In genomic region chr2:118383387-118383786, GRCm38 (mm10) we compare ENCODE assay signal across 23 mouse cellular contexts. TPM values are rescaled to one million over a fixed set of nuclear protein-coding genes. Genes with fewer than 3 reads are reported as not detected.
A peak's percentile ranks its signal among the peaks of the same experiment; 100 is the strongest.
DNase-seq lines count a peak whose midpoint lies in the region; ATAC-seq and TF ChIP-seq lines count a peak whose summit lies in the region.
"Had no signal": no experiment of that assay in that cellular context is flagged by ENCODE, and none has a peak within 500 bp of the region (broad histone marks: within the 10 kb centered on the region; RNA-seq: fewer than 3 reads in every experiment).

No protein-coding gene starts in this region.

- H3K27ac ChIP-seq in hindbrain, postnatal 0 days, result no peak overlapping the region
- H3K27ac ChIP-seq in hindbrain, embryonic 13.5 days, result no peak overlapping the region
- no peak overlapping the region for H3K27ac ChIP-seq in lung, embryonic 14.5 days (ENCODE audit: low read depth)
- H3K27ac ChIP-seq in CH12.LX (ENCODE audit: insufficient read depth, low read depth), result no peak overlapping the region
- H3K27ac ChIP-seq in cortical plate, adult 2 months (ENCODE audit: insufficient read depth, low read length), result no peak overlapping the region
- H3K27ac ChIP-seq: forebrain, embryonic 13.5 days; heart, adult 2 months; hindbrain, embryonic 14.5 days; liver, embryonic 12.5 days had no signal

- H3K4me2 ChIP-seq in hindbrain, postnatal 0 days (ENCODE audit: low read depth, low read length), result no peak overlapping the region
- H3K4me2 ChIP-seq in hindbrain, embryonic 13.5 days, result no peak overlapping the region
- H3K4me2 ChIP-seq in lung, embryonic 14.5 days, result no peak overlapping the region
- no peak overlapping the region for H3K4me2 ChIP-seq in CH12.LX (ENCODE audit: insufficient read depth, low read depth, poor library complexity, severe bottlenecking)
- H3K4me2 ChIP-seq: forebrain, embryonic 13.5 days; hindbrain, embryonic 14.5 days; liver, embryonic 12.5 days had no signal

- dilution Hi-C loops in CH12.LX (cut with MboI; ENCODE audit: extremely low pct_ligation_motif_present, extremely low pct_unique_long_range_greater_than_20kb, low sequenced_read_pairs), result no loop called here

- H3K79me2 ChIP-seq in CH12.LX (replicated peaks; ENCODE audit: control insufficient read depth, extremely low read depth, insufficient read depth, poor library complexity, severe bottlenecking), result no peaks in the 10 kb centered on the region

- in situ Hi-C loops in CH12.LX (cut with MboI; ENCODE audit: low pct_ligation_motif_present, low pct_unique_long_range_greater_than_20kb, low sequenced_read_pairs), result no loop called here

- TF ChIP-seq CTCF in hindbrain, postnatal 0 days (IDR thresholded peaks at IDR 0.05; ENCODE audit: low read depth), result peak; percentile 55
- TF ChIP-seq CTCF in lung, embryonic 14.5 days (IDR thresholded peaks at IDR 0.05; ENCODE audit: low read depth), result peak; percentile 36
- TF ChIP-seq CTCF in lung, adult 2 months (IDR thresholded peaks at IDR 0.05; ENCODE audit: insufficient read depth, low read length), result no peak
- peak in 1 of 2 experiments; percentile 47; a peak in 2 of 4 replicates for TF ChIP-seq CTCF in CH12.LX (conservative IDR thresholded peaks at IDR 0.05 in 1 of 2, IDR thresholded peaks at IDR 0.05 in 1 of 2; ENCODE audit: low read depth in 2 of 2, low read length in 2 of 2)
- 0 out of 2 replicates have a peak, but pooled peaks have one; percentile 13 for TF ChIP-seq CTCF in cortical plate, adult 2 months (IDR thresholded peaks at IDR 0.05; ENCODE audit: extremely low read depth, insufficient read depth, low read length)

- no peak for TF ChIP-seq POLR2A in lung, adult 2 months (IDR thresholded peaks at IDR 0.05; ENCODE audit: borderline replicate concordance, extremely low read depth, low read depth, low read length)
- TF ChIP-seq POLR2A in CH12.LX (IDR thresholded peaks at IDR 0.05; ENCODE audit: low read depth, low read length), result no peak
- TF ChIP-seq POLR2A in cortical plate, adult 2 months (IDR thresholded peaks at IDR 0.05; ENCODE audit: extremely low read depth, insufficient read depth, low read length), result no peak

- H3K36me3 ChIP-seq in hindbrain, postnatal 0 days (ENCODE audit: insufficient read depth, low read length), result no peaks in the 10 kb centered on the region
- H3K36me3 ChIP-seq in hindbrain, embryonic 13.5 days, result no peaks in the 10 kb centered on the region
- H3K36me3 ChIP-seq in lung, embryonic 14.5 days (ENCODE audit: insufficient read depth), result no peaks in the 10 kb centered on the region
- no peaks in the 10 kb centered on the region for H3K36me3 ChIP-seq in CH12.LX (replicated peaks in 1 of 2; ENCODE audit: control insufficient read depth in 1 of 2, insufficient read depth in 1 of 2, low read length in 1 of 2)
- H3K36me3 ChIP-seq: liver, embryonic 12.5 days had no signal

- H3K4me3 ChIP-seq in hindbrain, postnatal 0 days (ENCODE audit: low read length), result no peak overlapping the region
- H3K4me3 ChIP-seq in hindbrain, embryonic 13.5 days, result no peak overlapping the region
- H3K4me3 ChIP-seq in lung, embryonic 14.5 days (ENCODE audit: low read depth, low read length), result no peak overlapping the region
- no peak overlapping the region for H3K4me3 ChIP-seq in lung, adult 2 months (replicated peaks; ENCODE audit: extremely low read depth, low read depth, low read length)
- H3K4me3 ChIP-seq in CH12.LX (replicated peaks in 1 of 3; ENCODE audit: low read depth in 2 of 3, low read length in 2 of 3, poor library complexity in 1 of 3), result no peak overlapping the region
- no peak overlapping the region for H3K4me3 ChIP-seq in cortical plate, adult 2 months (ENCODE audit: insufficient read depth, low read length)
- H3K4me3 ChIP-seq: forebrain, embryonic 13.5 days; heart, adult 2 months; liver, embryonic 12.5 days had no signal

- no peak overlapping the region for H3K9ac ChIP-seq in hindbrain, postnatal 0 days (replicated peaks; ENCODE audit: low read length)
- H3K9ac ChIP-seq in hindbrain, embryonic 13.5 days, result no peak overlapping the region
- no peak overlapping the region for H3K9ac ChIP-seq in lung, embryonic 14.5 days
- H3K9ac ChIP-seq in CH12.LX (ENCODE audit: insufficient read depth, low read depth), result no peak overlapping the region
- H3K9ac ChIP-seq: forebrain, embryonic 13.5 days; hindbrain, embryonic 14.5 days; liver, embryonic 12.5 days had no signal

- ATAC-seq in hindbrain, postnatal 0 days, result no peak
- ATAC-seq in hindbrain, embryonic 13.5 days (ENCODE audit: low FRiP score), result no peak
- ATAC-seq in lung, embryonic 14.5 days (ENCODE audit: insufficient read depth), result no peak
- ATAC-seq in frontal cortex, adult (ENCODE audit: low TSS enrichment), result no peak
- ATAC-seq: forebrain, embryonic 13.5 days; liver, embryonic 12.5 days; midbrain, embryonic 16.5 days had no signal

- no peaks in the 10 kb centered on the region for H3K27me3 ChIP-seq in hindbrain, postnatal 0 days (ENCODE audit: insufficient read depth, low read length)
- no peaks in the 10 kb centered on the region for H3K27me3 ChIP-seq in hindbrain, embryonic 13.5 days
- no peaks in the 10 kb centered on the region for H3K27me3 ChIP-seq in lung, embryonic 14.5 days (ENCODE audit: insufficient read depth, low read length)
- H3K27me3 ChIP-seq in CH12.LX (replicated peaks), result no peaks in the 10 kb centered on the region
- H3K27me3 ChIP-seq: forebrain, embryonic 13.5 days had no signal

- no peaks in the 10 kb centered on the region for H3K4me1 ChIP-seq in hindbrain, postnatal 0 days (ENCODE audit: insufficient read depth, low read length)
- peaks cover 3% of the 10 kb centered on the region; the same call in 1 of the 2 replicates for H3K4me1 ChIP-seq in hindbrain, embryonic 13.5 days (replicated peaks)
- H3K4me1 ChIP-seq in lung, embryonic 14.5 days (ENCODE audit: insufficient read depth), result no peaks in the 10 kb centered on the region
- H3K4me1 ChIP-seq in lung, adult 2 months (ENCODE audit: control insufficient read depth, insufficient read depth, low read length), result peaks cover 2% of the 10 kb centered on the region; the same call in 1 of the 2 replicates
- peaks cover 0 to 12% of the 10 kb centered on the region in 2 experiments; a peak in 2 of 4 replicates for H3K4me1 ChIP-seq in CH12.LX (ENCODE audit: control insufficient read depth in 1 of 2, insufficient read depth in 2 of 2)
- H3K4me1 ChIP-seq in cortical plate, adult 2 months (ENCODE audit: control insufficient read depth, insufficient read depth, low read length), result no peaks in the 10 kb centered on the region

- WGBS in hindbrain, postnatal 0 days, result 77% methylated on average over 5 of the region's 5 CpGs
- WGBS in hindbrain, embryonic 13.5 days, result 76% methylated on average over 5 of the region's 5 CpGs
- 66% methylated on average over 5 of the region's 5 CpGs for WGBS in lung, embryonic 14.5 days
- 67% methylated on average over 5 of the region's 5 CpGs for WGBS in lung, adult 2 months

- peak; percentile 19 for DNase-seq in hindbrain, postnatal 0 days (ENCODE audit: low spot score)
- no peak for DNase-seq in lung, embryonic 14.5 days
- no peak for DNase-seq in lung, adult 2 months
- no peak for DNase-seq in CH12.LX (ENCODE audit: extremely low read depth)
- no peak for DNase-seq in layer of hippocampus, postnatal 14 days (ENCODE audit: low spot score in 2 of 2)
- DNase-seq: adrenal gland, postnatal 14 days; B cell, adult 2 months; cerebellum, adult 11-12 months; cerebellum, postnatal 25 days; gastrocnemius, postnatal 14 days; heart, adult 2 months; heart, postnatal 14 days; kidney, adult 2 months; right cerebral cortex, postnatal 4 days; thymus, postnatal 25 days had no signal

- TF ChIP-seq RAD21 in CH12.LX (IDR thresholded peaks at IDR 0.05; ENCODE audit: low read depth, low read length), result peak; percentile 29

- no peaks in the 10 kb centered on the region for H3K9me3 ChIP-seq in hindbrain, postnatal 0 days (ENCODE audit: low read length)
- H3K9me3 ChIP-seq in hindbrain, embryonic 13.5 days, result no peaks in the 10 kb centered on the region
- no peaks in the 10 kb centered on the region for H3K9me3 ChIP-seq in lung, embryonic 14.5 days (ENCODE audit: low read depth, low read length)
- peaks cover 3% of the 10 kb centered on the region for H3K9me3 ChIP-seq in CH12.LX (replicated peaks; ENCODE audit: low read length)
- H3K9me3 ChIP-seq: forebrain, embryonic 13.5 days; liver, embryonic 12.5 days had no signal

- TF ChIP-seq EP300 in CH12.LX (IDR thresholded peaks at IDR 0.05; ENCODE audit: low read length), result no peak

TF ChIP-seq in CH12.LX, 34 proteins besides CTCF, POLR2A, EP300 and RAD21:
- TF ChIP-seq ZNF384 (IDR thresholded peaks at IDR 0.05; ENCODE audit: low read depth, low read length) (no peak), SMC3 (IDR thresholded peaks at IDR 0.05; ENCODE audit: low read depth, low read length) (peak; percentile 22; the same call in 1 of the 2 replicates)
TF ChIP-seq in CH12.LX: peak in this region for 1.

RNA-seq across cellular contexts. Expression of gene Eif2ak4, which starts 5.0 kb away (rescaled TPM):
- total RNA-seq in hindbrain, postnatal 0 days (2014; rRNA removed), result 15.4 and 16.3 TPM in 2 replicates
- polyA plus RNA-seq in hindbrain, postnatal 0 days (2015; fragmentation: Nextera tagmentation; extraction: Ambion mirVana), result 7.1 and 7.2 TPM in 2 replicates
- 8.2 and 8.7 TPM in 2 replicates for polyA plus RNA-seq in hindbrain, embryonic 13.5 days (2015; fragmentation: Nextera tagmentation; extraction: Ambion mirVana)
- 14.5 and 15.4 TPM in 2 replicates for polyA plus RNA-seq in lung, embryonic 14.5 days (2014; fragmentation: Nextera tagmentation; extraction: Ambion mirVana)
- polyA plus RNA-seq in lung, adult 2 months (2012; rRNA removed), result 11.1 and 12.2 TPM in 2 replicates
- total RNA-seq in CH12.LX (2012; rRNA removed) (15.7 and 18.1 TPM in 2 replicates), CH12.LX (2014; rRNA removed) (15.0 and 16.1 TPM in 2 replicates)
- polyA plus RNA-seq in CH12.LX (2012; ENCODE audit: insufficient read length, low read depth), result 19.6 and 22.3 TPM in 2 replicates
- polyA plus RNA-seq in cortical plate, adult 2 months (2012; rRNA removed), result 18.7 and 20.3 TPM in 2 replicates
- 10 to 100 TPM; 24.5 to 26.9 TPM for total RNA-seq in layer of hippocampus, postnatal 14 days (2021)

RNA-seq across cellular contexts. Expression of gene Gpr176, which starts 10.2 kb away (rescaled TPM):
- total RNA-seq in hindbrain, postnatal 0 days (2014; rRNA removed), result 11.6 and 17.3 TPM in 2 replicates
- polyA plus RNA-seq in hindbrain, postnatal 0 days (2015; fragmentation: Nextera tagmentation; extraction: Ambion mirVana), result 6.7 and 8.4 TPM in 2 replicates
- polyA plus RNA-seq in hindbrain, embryonic 13.5 days (2015; fragmentation: Nextera tagmentation; extraction: Ambion mirVana), result 2.8 and 3.2 TPM in 2 replicates
- 0.26 TPM in 1 of 2 replicates, not detected in the other for polyA plus RNA-seq in lung, embryonic 14.5 days (2014; fragmentation: Nextera tagmentation; extraction: Ambion mirVana)
- polyA plus RNA-seq in lung, adult 2 months (2012; rRNA removed), result 0.26 and 0.31 TPM in 2 replicates
- total RNA-seq in CH12.LX (2012; rRNA removed) (not detected in 2 replicates), CH12.LX (2014; rRNA removed) (not detected in 2 replicates)
- polyA plus RNA-seq in CH12.LX (2012; ENCODE audit: insufficient read length, low read depth), result not detected in 2 replicates
- polyA plus RNA-seq in cortical plate, adult 2 months (2012; rRNA removed), result 4.1 and 4.3 TPM in 2 replicates
- total RNA-seq in layer of hippocampus, postnatal 14 days (2021), result 10 to 100 TPM; 14.0 to 14.4 TPM
- total RNA-seq: megakaryocyte progenitor cell, adult 5-6 weeks had no signal
